Mouse (Mus musculus) ES-E14 (cell line): ENCODE measurements around the gene Sorcs3.

Experiments used
- HCFC1 ChIP-seq: IDR thresholded peaks from 2 replicates; pipeline ENCODE4 v1.6.1; 2012; ENCODE audit warnings: low read length, inconsistent platforms, borderline replicate concordance; ENCODE audit not compliant: insufficient read depth
- MAFK ChIP-seq: IDR thresholded peaks from 2 replicates; pipeline ENCODE4 v1.6.1; 2014; ENCODE audit warnings: mild to moderate bottlenecking, low read depth, low read length, inconsistent platforms; ENCODE audit not compliant: insufficient read depth

DNA sequence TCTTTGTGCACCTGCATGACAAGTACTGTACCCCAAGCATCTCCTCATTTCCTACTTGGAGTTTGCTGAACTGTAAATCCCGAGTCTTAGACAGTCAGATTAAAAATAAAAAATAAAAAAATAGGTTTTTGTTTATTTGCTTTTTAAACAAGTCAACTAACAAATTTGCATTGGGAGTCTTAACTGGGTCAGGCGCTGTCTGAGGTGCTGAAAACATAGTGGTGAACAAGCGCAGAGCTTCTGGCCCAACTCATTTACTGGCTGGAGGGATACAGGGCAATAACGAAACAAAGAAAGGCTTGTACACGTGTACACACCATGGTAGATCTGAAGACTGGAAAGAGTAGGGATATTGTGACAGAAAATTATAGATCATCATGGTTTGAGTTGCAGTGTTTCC lies 37.5 kb upstream of the Sorcs3 start:
- TF ChIP-seq MAFK (no peak), HCFC1 (no peak)
